Mouse (Mus musculus): ENCODE measurements at regions not wholly inside any gene's neighbourhood (a gene's known extent, or its start where the extent isn't known, plus 50 kb on each side); places are given as distances from the start of the nearest gene placed in this dataset.
"Not testable (repeated sequence)": the region's sequence is repeated elsewhere in the genome, so short reads cannot be mapped to it uniquely, and the experiment has no call there.

- no peak for DNase-seq (ENCODE audit: low spot score in 2 of 2)
Observed at GRCm38 (mm10) chr13:5519181-5519580, 342.1 kb upstream of the Klf6 start.

- peak in 1 of 2 experiments; percentile 34 for DNase-seq (ENCODE audit: low spot score in 2 of 2)
Observed at GRCm38 (mm10) chr13:5519600-5519999, 341.7 kb upstream of the Klf6 start.

DNA sequence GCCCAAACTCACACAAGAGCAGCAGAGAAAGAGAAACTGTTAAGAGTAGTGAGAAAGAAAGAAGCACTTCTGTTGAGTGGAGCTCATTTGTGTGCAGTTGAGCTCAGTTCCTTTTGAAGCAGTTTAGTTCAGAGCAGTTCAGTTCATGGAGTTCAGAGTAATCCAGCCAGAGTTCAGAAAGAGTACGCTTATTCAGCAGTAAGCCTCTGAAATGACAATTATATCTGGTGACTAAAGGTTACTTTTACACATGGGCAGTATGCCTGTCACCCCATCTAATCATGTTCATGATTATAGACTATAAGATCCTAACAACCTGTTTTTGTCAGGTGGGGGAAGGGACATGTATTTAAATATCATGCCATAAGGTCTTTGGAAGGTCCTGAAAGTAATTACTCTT is 333.9 kb upstream of the Klf6 start:
- no peak for DNase-seq (ENCODE audit: low spot score in 2 of 2)

DNA sequence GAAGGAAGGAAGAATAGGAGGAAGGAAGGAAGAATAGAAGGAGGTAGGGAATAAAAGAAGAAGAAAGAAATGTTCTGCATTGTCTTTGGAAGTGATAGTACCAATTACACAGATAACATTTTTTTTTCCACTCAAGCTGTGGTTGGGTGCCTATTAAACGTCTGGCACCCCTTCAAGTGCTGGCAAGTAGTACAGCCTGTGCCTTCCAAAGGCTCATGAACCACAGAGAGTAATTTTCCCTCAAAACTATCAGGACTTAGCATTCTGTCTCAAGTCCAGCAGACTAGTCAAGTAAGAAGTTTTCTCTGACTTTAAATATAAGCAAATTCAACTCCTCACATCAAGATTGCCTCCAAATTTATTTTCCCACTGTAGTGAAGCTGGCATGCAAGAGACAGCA is 321.0 kb upstream of the Klf6 start:
- peak in 1 of 2 experiments; percentile 30 for DNase-seq (ENCODE audit: low spot score in 2 of 2)

GRCm38 (mm10) chr13:5545521-5545920 is 315.8 kb upstream of the Klf6 start:
- DNase-seq (ENCODE audit: low spot score in 2 of 2) = no peak

GRCm38 (mm10) chr13:5546011-5546410 is 315.3 kb upstream of the Klf6 start:
- DNase-seq (ENCODE audit: low spot score in 2 of 2) = no peak

DNA sequence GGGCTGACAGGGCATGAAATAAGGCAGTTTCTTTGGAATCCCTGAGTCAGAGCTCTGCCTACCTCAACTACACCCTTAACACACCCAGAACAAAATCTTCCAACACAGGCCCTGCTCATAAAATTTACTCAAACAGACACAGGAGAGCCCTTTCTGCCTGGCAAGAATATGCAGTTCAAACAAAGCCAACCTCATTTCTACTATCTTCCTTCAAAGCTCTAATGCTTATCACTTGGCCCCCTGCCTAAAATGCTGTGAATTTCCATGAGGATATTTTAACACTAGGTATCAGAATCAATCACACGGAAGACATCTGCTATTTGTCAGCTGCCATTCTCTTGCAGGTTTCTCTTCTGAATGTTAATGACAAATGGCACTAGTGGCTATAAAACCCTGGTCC is 314.3 kb upstream of the Klf6 start:
- DNase-seq (ENCODE audit: low spot score in 2 of 2) = peak in 1 of 2 experiments; percentile 6

DNA sequence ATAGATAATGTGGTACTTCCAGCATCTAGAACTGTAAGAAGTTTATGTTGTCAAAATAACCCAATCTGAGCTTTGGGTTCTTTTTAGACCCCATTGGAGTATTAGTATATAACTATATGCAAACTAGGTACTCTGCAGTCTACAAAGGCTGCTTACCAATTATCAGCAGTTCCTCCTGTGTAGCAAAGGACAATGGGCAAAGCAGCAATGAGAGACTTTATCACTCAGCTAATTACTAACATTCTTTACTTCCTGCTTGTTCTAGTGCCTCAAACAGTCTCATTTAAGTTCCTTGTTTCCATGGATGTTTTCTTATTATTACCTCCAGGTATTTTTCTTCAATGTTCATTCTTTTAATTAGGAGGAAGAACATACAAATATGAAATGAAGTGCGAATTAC is 312.5 kb upstream of the Klf6 start:
- no peak for DNase-seq (ENCODE audit: low spot score in 2 of 2)

GRCm38 (mm10) chr13:5549175-5549574 is 312.1 kb upstream of the Klf6 start:
- no peak for DNase-seq (ENCODE audit: low spot score in 2 of 2)

GRCm38 (mm10) chr13:5549747-5550146 is 311.5 kb upstream of the Klf6 start:
- DNase-seq (ENCODE audit: low spot score in 2 of 2) = no peak

- no peak for DNase-seq (ENCODE audit: low spot score in 2 of 2)
Observed at GRCm38 (mm10) chr13:5550354-5550753, 310.9 kb upstream of the Klf6 start.

DNA sequence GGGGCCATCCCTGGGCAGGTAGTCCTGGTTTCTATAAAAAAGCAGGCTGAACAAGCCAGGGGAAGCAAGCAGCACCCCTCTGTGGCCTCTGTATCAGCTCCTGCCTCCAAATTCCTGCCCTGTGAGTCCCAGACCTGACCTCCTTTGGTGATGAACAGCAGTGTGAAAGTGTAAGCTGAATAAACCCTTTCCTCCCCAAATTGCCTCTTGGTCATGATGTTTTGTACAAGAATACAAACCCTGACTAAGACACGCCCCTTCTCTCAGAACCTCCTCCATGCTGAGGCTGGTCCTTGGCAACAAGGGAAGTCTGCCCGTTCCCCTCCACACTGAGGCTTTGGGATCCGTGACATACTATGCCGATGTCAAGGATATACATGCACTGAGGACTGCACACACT is 310.2 kb upstream of the Klf6 start:
- no peak for DNase-seq (ENCODE audit: low spot score in 2 of 2)

DNA sequence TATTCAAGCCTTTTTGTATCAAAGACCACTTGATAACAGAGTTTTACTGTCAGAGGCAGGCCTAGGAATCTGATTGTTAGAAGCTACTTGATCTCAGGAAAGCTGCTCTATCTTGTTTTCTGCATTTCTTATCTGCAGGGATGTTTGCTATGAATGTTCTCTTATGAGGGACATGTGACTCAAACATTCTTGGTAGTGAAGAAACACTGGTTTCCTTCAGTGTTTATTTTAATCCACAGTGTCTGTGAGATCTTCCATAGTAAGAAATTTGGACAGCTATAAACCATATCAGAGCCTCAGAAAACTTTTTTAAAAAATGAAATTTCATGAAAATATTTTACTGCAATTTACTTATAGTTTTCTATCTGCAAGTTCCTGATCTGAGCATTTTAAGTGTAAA is 307.8 kb upstream of the Klf6 start:
- DNase-seq (ENCODE audit: low spot score in 2 of 2) = no peak

DNA sequence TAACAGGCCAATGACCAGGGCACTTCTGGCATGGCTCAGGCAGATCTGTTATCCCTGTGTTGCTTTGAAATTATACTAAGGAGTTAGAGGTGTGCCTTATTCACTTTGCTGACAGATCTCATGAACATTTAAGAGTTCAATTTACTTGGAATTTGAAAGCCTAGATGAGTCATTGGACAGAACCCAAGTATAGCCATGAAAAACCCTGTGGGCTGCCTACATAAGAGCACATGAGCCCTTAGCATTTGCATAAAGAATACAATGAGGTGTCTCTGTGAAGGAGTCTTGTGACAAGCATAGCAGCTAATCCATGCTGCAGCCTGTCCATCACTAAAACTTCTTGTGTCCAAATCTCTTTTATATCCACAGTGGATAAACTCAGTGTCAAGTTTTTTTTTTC is 303.2 kb upstream of the Klf6 start:
- DNase-seq (ENCODE audit: low spot score in 2 of 2) = no peak

- DNase-seq (ENCODE audit: low spot score in 2 of 2) = no peak
Observed at GRCm38 (mm10) chr13:5566479-5566878, 294.8 kb upstream of the Klf6 start.

- no peak for DNase-seq (ENCODE audit: low spot score in 2 of 2)
Observed at GRCm38 (mm10) chr13:5566896-5567295, 294.4 kb upstream of the Klf6 start.

GRCm38 (mm10) chr13:5569579-5569978 is 291.7 kb upstream of the Klf6 start:
- DNase-seq (ENCODE audit: low spot score in 2 of 2) = no peak

- no peak for DNase-seq (ENCODE audit: low spot score in 2 of 2)
Observed at GRCm38 (mm10) chr13:5570386-5570785, 290.9 kb upstream of the Klf6 start.

- no peak for DNase-seq (ENCODE audit: low spot score in 2 of 2)
Observed at GRCm38 (mm10) chr13:5576568-5576967, 284.7 kb upstream of the Klf6 start.

DNA sequence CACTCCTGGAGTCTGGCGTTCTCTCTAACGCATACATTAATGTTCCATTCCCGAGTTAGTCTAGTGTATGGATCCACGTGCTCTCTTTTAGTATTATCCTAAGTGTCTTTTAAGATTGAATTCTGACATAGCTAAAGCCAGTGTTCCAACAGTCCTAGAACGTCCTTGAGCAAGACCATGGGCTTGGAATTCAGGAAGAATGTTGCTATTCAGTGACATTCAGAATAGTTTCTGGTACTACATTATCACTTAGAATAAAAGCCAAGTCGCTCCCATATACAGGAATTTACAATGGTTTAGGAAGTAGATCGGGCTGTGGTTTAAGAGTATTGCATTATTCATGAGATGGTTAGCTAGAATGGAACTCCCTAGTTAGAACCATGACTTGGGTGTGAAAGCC is 277.6 kb upstream of the Klf6 start:
- DNase-seq (ENCODE audit: low spot score in 2 of 2) = not testable (repeated sequence)

DNA sequence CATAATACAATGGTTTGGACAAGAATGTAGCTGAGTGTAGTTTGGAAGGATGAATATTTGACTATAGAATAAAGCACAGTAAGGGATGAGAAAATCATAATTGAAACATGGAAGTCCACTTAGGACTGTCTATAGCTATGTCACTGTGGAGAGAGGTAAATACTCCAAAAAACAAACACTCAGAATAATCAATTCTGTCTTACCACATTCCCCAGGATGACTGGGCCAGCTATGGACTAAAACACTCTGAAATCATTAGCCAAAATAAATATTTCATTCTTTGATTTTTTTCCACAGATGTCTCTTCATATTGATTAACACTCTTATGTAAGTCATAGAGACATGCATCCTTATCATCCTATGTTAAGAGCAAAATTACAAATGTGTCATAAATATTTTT is 274.1 kb upstream of the Klf6 start:
- no peak for DNase-seq (ENCODE audit: low spot score in 2 of 2)

GRCm38 (mm10) chr13:5591286-5591685 is 270.0 kb upstream of the Klf6 start:
- no peak for DNase-seq (ENCODE audit: low spot score in 2 of 2)

- no peak for DNase-seq (ENCODE audit: low spot score in 2 of 2)
Observed at GRCm38 (mm10) chr13:5591837-5592555, 269.3 kb upstream of the Klf6 start.
